Mouse (Mus musculus): Measurements from ENCODE around the gene Slc35c2.

Slc35c2 gene

GRCm38 (mm10) chr2:165240371-165240770, 47.3 kb downstream of the Slc35c2 start:
- in situ Hi-C loops (cut with MboI, MseI) = no loop called here

- in situ Hi-C loops (cut with MboI, MseI) = loop anchor here (10.0 kb wide), 2 partner anchors 165 to 1075 kb away; no protein-coding TSS in a partner anchor
These were observed 48.0 kb downstream of the Slc35c2 start for GRCm38 (mm10) chr2:165239533-165240144.

- in situ Hi-C loops (cut with MboI, MseI) = loop anchor here (10.0 kb wide), 2 partner anchors 164 to 1076 kb away; no protein-coding TSS in a partner anchor
These were observed 49.1 kb downstream of the Slc35c2 start for GRCm38 (mm10) chr2:165238416-165239145.

GRCm38 (mm10) chr2:165234613-165235291, 52.9 kb downstream of the Slc35c2 start, which contains the start of gene Cdh22:
Cdh22 (minus strand) TSS chr2:165234853.
- in situ Hi-C loops (cut with MboI, MseI) = loop anchor here (10.0 kb wide), 2 partner anchors 160 to 1080 kb away; no protein-coding TSS in a partner anchor

GRCm38 (mm10) chr2:165234291-165234612, 53.4 kb downstream of the Slc35c2 start:
- in situ Hi-C loops (cut with MboI, MseI) = loop anchor here (10.0 kb wide), 2 partner anchors 159 to 1081 kb away; no protein-coding TSS in a partner anchor

- in situ Hi-C loops (cut with MboI, MseI) = loop anchor here (10.0 kb wide), 2 partner anchors 159 to 1081 kb away; no protein-coding TSS in a partner anchor
These were observed 54.0 kb downstream of the Slc35c2 start for GRCm38 (mm10) chr2:165233491-165234290.

- in situ Hi-C loops (cut with MboI, MseI) = no loop called here
These were observed 58.6 kb downstream of the Slc35c2 start for GRCm38 (mm10) chr2:165229050-165229449.
